Mouse (Mus musculus) lung, postnatal 14 days (tissue): ENCODE data around the gene Cacna2d3.

Experiments used
- DNase-seq: peaks from one replicate; pipeline ENCODE4 v3.0.0; 2021

Cacna2d3 gene

GRCm38 (mm10) chr14:29628213-29628612, 93.5 kb downstream of the Cacna2d3 start:
- no peak for DNase-seq

DNA sequence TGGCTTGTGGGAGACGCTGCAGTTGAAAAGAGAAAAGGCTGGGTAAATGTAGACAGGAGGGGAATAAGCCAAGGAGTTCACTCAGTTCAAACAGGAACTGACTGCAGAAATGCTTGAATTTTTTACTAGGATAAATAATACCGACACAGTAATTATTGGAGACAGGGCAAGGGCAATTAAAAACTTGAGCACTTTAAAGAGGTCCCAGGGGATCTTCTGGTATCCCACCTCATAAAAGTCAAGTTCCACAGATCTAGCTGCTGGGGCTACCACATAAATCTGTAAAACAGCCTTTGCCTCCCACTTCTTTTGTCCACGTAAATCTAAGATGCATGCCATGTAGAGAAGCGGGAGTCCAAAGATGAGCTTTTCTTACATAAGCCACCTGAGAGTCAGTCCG, 109.2 kb downstream of the Cacna2d3 start:
- DNase-seq: no peak

- no peak for DNase-seq
Observed at GRCm38 (mm10) chr14:29608761-29609160, 112.9 kb downstream of the Cacna2d3 start.

DNA sequence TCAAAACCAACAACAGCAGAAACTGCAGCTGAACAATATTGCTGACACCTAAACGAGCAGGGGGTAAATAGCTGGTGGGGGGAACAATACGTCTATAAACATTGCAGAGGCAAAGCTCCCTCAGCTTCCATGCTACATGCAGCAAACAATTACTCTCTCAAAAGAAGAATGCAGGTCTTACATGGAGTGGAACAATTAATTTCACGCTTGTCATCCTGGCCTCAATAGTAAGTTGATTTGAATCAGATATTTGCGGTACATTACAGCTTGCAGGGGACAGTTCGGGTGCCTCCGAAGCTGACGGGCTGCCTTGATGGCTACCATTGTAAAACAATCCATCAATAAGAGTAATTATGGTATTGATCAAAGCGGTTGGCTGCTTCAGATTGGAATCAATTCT, 122.2 kb downstream of the Cacna2d3 start:
- DNase-seq: no peak

DNA sequence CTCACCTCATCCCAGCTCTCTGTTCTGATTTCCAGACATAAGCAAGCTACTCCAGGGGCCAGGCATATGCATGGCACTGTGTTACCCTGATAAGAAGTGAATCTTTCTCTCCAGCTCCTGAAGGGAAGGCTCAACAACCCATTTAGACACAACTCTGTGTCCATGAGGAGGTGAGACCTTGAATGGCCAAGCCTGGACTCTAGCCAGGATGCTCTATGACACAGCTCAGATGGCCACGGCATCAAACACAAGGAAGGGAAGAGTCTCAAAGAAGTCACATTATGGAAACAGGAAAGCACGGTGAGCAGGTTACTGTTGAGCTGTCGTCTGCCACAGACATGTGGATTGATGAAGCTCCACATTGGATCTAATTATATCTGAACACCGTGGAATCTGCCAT, 128.8 kb downstream of the Cacna2d3 start:
- no peak for DNase-seq

- DNase-seq: no peak
Observed at GRCm38 (mm10) chr14:29589628-29590027, 132.0 kb downstream of the Cacna2d3 start.

DNA sequence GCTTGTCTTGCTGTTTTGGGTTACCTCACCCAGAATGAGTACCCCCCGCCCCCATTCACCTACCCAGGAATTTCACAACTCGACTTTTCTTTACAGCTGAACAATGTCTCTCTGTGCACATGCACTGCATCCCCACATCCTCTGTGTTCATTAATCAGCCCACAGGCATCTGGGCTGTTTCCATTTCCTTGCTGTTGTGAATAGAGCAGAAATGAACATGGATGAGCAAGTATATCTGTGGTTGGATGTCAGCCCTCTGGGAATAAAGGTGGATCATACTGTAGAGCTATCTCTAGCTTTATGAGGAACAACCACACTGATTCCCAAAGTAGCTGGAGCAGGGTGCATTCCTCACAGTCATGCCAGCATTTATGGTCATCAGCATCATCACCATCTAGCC, 139.7 kb downstream of the Cacna2d3 start:
- no peak for DNase-seq

DNA sequence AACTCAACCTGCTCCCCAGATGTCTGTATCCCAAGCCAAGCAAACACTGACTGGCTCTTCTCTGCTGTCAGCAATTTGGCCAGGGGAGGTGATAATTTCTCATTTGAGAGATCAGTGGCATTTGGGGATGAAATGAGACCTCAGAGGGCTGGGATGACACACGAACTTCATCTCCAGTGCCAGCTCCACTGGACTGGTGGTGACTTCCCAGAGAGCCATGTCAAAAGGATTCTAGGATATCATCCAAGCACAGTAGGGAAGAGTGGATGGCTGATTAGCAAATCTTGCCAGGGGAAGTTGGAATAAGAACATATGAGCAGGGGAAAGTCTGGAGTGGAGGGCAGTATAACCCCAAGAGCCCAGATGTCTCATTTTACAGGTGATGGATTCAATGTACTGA, 143.9 kb downstream of the Cacna2d3 start:
- no peak for DNase-seq

DNA sequence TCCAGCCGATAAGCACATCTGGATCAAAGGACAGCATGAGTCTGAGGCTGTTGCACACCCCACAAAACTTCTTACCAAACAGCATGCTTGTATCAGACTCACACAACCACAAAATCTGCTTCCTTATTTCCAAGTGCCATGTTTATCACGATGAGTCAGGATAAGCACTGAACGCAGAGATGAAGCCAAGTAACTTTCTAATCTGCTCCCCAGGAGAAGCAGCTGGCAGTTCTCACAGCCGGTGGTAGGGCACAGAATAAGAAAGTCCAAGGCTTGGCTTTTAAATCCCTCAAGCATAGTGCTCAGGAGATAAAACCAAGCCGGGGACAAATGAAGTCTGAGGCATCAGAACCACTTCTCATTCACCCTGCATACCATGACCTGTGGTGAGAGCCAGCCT, 146.1 kb downstream of the Cacna2d3 start:
- no peak for DNase-seq

GRCm38 (mm10) chr14:29562704-29563103, 159.0 kb downstream of the Cacna2d3 start:
- no peak for DNase-seq

DNA sequence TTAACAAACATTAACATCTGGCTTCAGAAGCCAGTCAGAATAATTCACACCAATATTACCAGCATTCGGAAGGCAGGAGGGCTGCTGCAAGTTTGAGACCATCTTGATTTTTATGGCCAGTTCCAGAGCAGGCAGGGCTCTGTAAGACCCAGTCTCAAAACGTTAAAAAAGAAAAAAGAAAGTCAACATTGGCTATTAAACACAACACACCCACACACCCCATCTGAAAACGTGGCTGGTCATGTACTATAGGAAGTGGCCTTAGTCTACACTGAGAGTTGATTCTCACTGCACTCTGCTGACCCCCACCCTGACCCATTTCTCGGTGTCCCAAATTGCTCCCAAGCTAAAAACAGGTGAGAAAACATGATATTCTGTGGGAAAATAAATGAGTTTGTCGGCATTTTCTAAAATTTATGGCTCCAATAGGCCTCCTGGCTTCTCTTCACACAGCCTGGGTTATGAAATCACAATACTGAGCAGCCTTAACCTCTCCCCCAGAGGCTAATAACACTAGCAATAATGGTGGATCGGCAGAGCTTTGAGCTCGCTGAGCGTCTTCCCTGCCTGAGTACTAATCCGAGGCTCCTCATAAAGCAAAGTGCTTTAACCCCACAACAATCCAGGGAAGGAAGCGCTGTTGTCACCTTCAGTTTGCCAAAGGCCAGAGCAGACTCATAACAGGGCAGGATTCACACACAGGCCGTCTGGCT, 160.4 kb downstream of the Cacna2d3 start:
- no peak for DNase-seq

DNA sequence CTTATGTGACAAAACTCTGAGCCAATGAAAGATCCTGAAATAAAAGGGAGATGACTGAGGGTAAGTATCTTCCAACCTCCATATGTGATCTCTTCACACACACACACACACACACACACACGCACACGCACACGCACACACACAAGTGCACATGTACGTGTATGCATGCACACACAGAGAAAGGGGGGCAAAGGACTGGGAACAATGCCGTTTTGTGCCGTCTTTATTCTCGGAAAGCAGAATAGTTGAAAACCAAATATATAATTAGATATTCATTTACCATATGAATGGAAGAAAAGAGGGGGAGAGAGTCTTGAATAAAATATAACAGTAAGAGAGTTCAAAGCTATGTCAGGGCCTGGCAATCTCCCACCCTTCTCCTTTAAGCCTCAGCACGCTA, 163.2 kb downstream of the Cacna2d3 start:
- no peak for DNase-seq

DNA sequence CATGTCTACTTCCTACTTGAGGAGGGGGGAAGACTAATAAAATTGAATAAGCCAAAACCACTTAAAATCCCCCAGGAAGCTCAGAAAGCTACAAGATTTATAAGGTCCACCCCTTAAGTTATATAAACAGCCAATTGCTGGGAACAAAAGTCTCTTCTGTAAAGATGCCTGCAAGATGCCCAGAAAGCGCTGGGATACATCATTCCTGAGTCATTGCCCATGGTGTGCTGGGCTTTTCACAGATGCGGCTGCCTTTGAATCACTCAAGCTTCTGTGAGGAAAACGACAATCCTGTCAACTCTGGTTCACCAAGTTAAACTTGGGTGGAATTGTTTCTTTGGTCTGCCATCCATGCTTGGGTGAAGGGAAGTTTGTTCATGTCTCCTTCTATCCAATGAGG, 165.5 kb downstream of the Cacna2d3 start:
- DNase-seq: no peak

DNA sequence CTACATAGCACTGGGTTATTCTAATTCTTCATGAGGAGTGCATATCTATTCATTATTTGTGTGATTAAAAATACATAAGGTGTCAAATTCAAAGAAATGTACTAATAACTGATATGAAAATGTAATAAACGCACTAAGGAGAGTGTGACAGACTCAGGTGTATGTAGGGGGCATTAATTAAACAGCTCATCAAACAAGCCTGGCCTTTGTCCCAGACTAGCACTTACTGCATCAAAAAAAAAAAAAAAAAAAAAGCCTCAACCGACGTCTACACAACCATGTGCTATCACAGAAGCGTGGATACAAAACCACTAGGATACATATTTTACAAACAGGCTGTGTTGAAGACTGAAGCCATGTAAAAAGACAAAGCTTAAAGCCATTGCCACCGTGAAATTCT, 169.2 kb downstream of the Cacna2d3 start:
- no peak for DNase-seq

DNA sequence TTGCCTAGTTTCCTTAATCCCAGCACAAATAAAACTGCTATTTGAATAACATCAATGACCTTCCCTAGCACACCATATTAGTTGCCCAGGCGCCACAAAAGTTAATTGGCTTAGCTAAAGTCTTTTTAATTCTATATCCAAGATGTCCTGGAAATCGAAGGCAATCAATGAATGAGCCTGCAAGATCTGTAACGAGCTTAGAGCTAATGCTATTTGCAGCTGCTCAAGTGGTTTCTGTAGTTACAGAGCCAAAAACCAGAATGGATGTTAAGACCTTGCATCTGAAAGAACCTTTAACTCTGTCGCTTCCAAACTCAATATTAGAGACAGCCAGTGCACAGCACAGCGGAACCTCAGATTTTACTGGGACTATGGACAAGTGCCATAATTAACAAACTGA, 173.0 kb downstream of the Cacna2d3 start:
- DNase-seq: no peak

GRCm38 (mm10) chr14:29530516-29530915, 191.1 kb downstream of the Cacna2d3 start:
- DNase-seq: no peak

DNA sequence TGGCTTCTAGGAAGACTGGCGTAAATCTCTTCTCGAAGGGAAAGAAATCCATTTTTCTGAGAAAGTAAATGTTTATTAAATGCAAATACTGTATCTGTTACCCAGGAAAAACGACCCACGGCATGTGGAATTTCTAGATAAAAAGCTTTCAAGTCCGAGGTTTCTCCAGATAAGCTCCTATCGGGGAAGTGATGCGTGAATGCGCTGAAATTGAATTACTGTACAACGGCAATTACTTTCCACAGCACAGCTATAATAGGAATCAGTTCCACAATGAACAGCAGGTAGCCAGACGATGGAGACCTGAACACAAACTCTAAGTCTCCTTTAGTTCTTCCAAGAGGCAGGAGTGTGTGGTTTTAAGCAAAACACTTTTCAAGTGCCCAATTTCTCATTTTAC, 193.0 kb downstream of the Cacna2d3 start:
- no peak for DNase-seq

- DNase-seq: no peak
Observed at GRCm38 (mm10) chr14:29519751-29520669, 201.7 kb downstream of the Cacna2d3 start.

DNA sequence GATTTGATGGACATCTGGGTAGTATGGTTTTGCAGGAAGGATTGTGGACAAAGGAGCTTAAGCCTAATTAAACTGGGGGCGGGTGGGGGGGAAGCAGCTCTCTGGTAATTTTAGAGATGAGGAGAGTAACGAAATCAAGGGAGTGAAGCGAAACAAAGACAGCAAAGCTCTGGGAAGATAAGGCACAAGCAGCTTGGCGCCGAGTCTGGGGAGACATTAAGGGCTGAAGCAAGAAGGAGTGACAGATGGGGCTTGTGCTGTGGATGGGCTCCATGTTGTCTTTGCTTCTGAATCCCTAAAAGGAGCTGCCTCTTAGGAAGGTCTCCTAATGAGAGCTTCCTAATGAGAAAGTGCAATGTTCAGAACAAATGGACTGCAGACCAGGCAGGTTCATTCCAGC, 219.0 kb downstream of the Cacna2d3 start:
- DNase-seq: no peak

DNA sequence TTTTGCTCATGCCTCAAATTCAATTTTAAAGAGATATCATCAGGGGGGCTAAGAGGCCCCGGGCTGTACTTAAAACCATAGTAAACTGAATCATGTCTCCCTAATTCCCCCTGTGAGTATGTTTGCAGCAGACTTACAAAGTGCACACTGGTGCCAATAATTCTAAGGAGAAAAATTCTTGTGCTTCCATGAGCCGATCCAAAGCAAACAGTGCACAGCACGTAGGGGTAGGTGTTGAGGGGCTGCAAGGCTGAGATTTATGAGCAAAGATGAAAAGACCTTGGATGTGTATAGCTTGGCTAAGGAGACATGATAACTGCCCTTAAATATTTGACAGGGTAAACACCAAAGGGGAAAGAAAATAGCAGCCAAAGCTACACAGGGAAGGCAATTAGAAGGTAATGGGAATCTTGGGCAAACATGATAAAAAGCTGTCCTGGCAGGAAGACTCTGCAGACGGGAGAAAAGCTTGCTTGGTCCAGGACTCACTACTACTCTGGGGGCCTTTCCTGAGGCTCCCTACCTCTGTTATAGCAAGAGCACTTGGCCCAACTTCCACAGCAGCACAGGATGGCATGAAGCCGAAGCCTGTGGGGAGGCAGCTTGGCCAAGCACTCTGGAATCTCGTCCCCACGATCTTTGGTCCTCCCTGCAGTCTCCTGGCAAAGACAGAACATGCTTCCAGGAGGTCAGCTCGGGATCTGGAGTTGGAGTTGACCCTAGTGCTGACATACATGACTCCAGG, 222.9 kb downstream of the Cacna2d3 start:
- no peak for DNase-seq

DNA sequence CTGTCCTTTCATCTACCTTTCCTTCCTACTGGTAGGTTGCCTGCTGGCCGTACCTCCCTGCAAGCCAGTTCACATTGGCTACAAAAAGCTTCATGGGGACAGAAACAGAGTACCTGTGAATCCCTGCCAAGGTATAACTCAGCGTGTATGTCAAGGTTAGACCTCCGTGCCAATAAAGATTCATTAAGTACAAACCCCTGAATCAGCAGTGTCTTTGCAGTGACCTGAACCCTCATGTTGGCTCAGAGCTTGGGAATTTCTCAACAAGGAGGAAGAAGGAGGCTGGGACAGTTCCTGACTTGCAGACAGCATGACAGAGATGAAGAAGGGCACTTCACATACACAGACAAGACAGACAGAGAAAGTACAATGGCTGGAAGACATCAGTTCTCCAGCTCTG, 225.1 kb downstream of the Cacna2d3 start:
- DNase-seq: no peak

DNA sequence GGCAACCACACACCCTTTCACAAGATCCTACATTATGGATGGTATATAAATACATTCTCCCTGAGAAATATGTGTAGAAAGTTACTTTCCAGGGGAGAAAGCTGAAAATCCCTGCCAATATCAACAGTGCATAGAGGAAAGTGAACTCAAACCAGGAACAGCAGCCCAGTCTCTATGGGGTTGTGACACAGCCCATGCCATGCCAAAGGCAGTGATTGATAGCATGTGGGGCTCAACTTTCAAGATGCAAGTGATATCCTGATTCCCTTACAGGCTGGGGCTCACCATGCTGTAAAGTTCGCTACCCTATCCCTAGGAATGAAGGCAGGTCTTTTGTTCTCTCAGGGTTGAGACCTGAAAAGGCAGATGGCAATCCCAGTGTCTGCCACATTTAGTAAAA, 229.9 kb downstream of the Cacna2d3 start:
- no peak for DNase-seq

DNA sequence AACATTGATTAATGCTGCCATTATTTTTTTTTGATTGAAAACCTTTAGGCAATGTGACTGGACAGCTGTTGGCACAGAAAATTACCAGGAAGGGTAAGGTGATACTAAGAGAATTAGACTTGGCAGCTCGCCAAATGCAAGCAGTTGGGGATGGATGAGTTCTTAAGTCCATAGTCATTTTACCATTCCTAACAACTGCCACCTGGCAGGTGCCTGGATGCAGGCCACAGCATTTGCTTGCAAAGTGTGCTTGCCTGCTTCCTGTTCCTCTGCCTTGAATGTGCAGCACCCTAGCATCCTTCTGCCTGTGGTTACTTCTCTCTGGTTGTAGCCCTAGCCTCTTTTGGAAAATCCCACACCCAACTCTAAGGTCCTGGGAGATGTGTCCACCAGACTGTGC, 236.2 kb downstream of the Cacna2d3 start:
- DNase-seq: no peak
